Mouse (Mus musculus) gastrocnemius, adult 18-20 months (tissue): ENCODE results near the gene Nlrp6. TPM values are rescaled to one million over a fixed set of nuclear protein-coding genes. Genes with fewer than 3 reads are reported as not detected.
A peak's percentile ranks its signal among the peaks of the same experiment; 100 is the strongest.
"Not testable (repeated sequence)": the region's sequence is repeated elsewhere in the genome, so short reads cannot be mapped to it uniquely, and the experiment has no call there.

Experiments used
- DNase-seq: peaks from one replicate; pipeline ENCODE4 v3.0.0; 2021; ENCODE audit warnings: low spot score
- total RNA-seq, 2 experiments: library from RNA; stranded (reverse); gene quantifications; 2 replicates each; pipeline ENCODE4 v1.2.3; 2021

Nlrp6 gene
- total RNA-seq, 2 experiments from 2014 or later, result not detected

DNA sequence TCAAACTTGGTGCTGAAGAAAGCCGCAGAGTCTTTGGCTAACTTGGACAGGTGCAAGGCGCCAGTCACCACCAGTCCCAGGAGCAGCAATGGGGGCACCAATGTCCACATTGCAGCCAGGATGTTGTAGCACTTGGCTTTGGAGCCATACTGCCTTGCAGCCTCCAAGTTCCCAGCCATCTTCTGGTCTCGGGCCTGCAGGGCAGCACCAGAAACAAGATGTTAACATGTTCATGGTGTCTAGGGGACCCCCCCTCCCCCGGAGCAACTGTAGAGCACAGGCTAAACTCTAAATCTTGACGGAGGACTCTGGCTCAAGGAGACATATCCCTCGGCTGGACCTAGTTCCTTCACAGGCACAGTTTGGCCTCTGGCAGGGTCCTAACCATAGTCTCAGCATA lies 28.6 kb downstream of the Nlrp6 start:
- no peak for DNase-seq

DNA sequence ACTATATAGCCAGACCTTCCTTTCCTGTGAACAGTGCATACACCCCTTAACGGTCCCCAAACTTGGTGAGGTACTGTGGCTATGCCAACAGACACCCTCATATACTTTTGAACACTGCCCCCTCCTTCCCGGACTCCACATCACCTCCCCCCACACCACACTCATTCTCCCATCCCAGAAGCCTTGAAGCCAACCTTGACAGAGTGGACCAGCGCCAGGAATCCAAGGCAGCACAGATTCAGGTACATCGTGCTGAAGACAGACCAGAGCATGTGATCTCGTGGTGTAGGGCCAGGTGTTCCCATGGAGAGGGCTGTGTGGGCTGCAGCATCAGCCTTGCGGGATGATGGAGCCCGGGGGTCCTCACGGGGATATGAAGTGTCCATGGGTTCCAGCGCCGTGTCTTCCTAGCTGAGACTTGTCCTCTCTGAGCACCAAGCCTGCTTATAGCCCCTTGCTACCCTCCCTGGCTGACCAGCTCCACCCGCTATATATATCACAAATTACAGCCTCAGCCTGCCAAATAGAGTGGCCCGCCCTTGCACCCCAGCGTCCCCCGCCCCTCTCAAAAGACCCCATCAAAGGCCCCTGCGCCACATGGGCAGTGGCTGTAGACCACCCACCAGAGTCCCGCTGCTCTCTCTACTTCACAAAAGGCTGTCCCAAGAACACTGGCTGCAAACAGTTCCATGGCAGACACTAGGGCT lies 29.3 kb downstream of the Nlrp6 start, which contains the start of gene Ifitm5:
Gene Ifitm5 (minus strand): TSS at position 468 of the 707 bp plus-strand sequence.
- DNase-seq, result no peak

DNA sequence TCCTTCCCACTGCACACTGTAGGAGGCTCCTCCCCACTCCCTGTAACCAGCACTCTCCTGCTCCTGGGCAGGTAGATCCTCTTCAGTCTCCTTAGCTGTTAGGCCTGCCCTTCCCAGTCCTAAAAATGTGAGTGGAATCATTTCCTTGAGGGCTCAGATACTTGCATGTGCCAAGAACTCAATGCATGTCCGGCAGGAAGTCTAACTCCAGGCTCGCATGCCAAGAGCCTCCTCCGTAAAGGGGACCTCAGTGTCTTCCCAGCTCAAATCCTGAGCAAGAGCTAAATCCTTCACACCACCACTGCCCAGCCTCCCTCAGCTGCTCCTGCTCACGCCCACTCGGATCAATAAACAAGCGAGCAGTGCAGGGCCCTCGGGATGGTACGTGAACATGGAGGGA lies 30.3 kb downstream of the Nlrp6 start:
- no peak for DNase-seq

DNA sequence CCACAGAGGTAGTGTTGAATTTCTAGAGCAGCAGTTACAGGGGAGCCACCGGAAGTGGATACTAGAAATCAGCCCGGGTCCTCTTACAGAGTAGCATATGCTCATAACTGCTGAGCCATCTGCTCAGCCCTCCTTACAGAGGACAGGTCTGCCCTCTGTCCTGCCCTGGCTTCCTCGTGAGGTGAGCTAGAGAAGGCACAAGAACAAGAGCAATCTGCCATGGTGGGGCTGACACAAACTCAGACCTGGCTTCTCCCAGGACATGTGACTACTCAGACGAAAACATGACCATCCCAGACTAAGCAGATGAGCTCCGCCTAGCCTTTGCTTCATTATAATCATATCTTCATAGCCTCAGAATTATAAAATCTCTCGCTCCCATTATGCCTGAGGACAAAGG lies 31.1 kb downstream of the Nlrp6 start:
- DNase-seq, result no peak

DNA sequence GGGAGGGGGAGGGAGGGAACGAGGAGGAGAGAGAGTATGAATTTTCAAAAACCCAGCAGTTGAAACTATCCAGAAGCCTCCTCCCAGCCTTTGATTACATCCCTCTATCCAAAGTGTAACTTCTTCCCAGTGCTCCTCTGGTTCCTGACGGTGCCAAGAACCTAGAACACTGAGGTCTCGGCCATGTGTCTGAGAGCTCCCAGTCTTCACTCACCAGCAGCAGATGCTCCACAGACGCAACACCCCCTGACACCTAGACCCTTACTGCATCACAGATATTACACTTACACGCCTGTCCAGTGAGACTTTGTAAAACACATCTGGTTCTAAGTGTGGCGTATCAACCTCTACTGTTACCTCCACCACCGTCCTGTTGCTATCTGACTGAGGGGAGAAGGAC lies 31.7 kb downstream of the Nlrp6 start:
- no peak for DNase-seq

DNA sequence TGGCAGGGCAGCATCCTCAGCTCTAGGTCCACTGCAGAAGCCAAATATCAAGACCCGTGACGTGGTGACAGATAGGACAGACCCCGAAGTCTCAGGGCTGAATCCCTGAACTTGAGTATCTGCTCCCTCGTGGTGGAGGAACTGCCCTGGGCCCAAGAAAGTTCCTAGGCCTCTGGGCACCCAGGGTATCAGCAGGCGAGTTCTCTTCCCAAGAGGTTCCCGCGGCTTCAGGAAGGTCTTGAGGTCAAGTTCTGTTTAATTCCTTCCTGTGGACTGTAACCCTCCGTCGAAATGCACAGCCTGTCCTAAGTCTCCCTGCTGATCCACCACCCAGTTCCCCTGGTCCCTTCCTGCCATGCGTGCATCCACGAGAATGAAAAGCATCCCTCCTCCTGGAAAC lies 32.4 kb downstream of the Nlrp6 start:
- DNase-seq, result no peak

DNA sequence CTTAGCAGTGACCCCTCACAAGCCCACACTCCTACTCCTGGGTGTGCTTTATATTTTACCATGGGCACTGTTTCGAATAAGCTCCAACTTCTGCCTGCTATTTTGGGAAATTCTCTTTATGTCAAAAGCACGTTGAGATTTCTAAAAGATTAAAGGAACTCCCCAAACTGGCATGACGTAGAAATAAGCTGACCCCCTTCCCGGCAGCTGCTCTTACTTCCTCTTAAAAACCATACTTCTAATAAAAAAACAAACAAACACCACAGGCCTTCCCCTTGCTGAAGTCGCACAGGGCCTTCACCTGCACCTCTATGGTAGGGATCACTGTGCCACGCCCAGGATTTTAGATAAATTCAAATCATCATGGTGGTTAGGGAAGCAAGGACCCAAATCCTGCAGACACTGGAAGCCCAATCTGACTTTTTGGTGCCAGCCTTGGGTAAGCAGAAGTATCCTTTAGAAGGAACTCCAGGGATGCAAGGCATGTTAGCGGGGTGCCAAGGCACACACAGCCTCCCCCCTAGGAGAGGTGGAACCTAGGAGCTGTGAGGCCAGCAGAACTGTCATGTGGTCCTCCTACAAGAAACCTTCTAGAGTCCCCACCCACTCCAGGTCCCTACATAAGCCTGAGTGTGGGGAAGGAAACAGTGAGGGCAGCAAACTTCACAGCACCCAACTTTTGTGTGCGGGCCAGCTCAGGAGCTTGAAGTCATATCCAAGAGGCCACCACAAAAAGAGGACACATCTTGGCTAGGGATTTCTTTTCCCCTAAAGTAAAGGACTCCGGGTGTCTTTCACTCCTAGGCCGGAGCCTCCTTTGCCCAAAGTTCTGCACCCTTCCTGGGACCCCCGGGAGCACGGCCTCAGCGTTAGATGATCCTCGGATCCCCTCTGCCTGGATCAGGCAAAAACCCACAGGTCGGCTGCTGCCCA lies 33.4 kb downstream of the Nlrp6 start:
- DNase-seq, result no peak

DNA sequence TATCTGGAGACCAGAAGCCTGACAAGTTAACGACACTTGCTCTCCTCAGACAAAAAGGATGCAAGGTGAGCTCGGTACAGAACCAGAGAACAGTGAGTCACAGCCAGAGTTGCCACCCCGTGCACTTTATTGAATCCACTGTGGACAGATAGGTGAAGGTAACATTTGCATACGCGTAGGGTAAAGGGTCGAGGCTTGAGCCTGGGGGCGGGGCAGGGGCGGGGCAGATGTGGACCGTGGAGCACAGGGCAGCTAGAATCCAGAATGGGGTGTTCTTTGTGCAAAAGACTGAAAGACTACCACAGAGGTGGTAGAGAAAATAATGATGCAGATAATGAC lies 34.0 kb downstream of the Nlrp6 start:
- no peak for DNase-seq

DNA sequence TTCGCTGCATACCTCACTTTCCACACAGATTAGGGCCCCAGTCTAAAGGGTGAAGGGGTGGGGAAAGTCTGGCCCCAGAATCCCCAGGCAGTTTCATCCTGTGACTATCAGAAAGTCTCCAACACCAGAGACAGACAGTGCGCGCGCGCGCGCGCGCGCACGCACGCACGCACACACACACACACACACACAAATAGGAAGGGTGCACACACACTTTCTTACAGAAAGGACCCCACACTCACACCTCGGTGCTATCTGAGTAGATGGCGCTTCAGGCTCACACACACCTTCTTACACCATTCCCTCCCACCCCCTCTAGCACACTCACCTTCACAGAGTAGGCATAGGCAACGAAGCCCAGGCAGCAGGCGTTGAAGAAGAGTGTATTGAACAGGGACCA lies 34.6 kb downstream of the Nlrp6 start:
- no peak for DNase-seq

DNA sequence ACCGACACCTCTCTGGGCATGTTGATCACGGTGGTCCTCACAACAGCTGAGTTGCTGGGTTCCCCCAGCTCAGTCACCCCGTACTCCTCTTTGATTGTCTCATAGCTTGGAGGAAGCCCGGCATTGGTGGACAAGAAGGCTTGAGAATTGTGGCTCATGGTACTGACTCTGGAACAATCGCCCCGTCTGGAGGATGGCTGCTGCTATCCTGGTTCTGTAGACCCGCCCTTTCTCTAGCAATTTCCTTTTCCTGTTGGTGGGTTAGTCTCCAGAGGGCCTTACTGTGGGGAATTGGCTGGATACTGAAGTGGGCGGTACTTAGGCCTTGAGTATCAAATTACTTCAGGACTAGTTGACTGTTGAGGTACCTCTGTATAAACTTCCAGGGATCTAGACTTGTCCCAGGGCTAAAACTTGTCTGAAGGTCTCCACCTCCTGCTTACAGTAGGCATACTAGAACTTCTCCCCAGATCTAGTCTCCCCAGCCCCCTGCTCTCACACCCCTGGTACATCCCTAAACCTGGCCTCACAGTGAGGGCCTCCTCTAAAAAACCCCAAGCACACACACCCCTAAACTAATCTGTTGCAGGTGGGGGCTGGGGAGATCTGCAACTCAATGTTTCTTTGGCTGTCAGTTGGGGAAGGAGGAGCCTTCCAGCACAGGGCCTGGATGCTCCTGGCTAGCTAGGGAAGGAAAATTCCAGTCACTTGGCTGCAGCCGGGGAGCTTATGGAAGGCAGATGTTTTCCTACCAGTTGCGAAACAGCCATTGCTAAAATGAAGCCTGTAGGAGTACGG lies 35.3 kb downstream of the Nlrp6 start, which contains the start of the genes Gm45717 and Ifitm2:
Gene Gm45717 (minus strand): TSS at position 180 of the 798 bp plus-strand sequence.
Gene Ifitm2 (minus strand): TSS at position 230 of the 798 bp plus-strand sequence.
- peak; percentile 90 for DNase-seq

DNA sequence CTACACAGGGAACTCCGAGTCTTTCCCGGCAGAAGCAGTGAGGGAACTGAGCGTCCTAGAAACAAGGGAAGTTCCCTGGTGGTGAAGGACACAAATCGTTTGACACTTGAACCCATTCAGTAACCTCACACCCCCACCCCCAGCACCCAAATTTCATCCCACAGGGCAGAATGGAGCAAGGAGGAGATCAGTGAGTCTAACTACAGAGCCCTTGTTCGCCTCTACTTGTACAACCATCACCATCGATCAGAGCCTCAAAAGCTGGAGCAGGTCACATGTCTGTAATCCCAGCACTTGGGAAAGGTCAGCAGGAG lies 35.8 kb downstream of the Nlrp6 start:
- DNase-seq, result no peak

DNA sequence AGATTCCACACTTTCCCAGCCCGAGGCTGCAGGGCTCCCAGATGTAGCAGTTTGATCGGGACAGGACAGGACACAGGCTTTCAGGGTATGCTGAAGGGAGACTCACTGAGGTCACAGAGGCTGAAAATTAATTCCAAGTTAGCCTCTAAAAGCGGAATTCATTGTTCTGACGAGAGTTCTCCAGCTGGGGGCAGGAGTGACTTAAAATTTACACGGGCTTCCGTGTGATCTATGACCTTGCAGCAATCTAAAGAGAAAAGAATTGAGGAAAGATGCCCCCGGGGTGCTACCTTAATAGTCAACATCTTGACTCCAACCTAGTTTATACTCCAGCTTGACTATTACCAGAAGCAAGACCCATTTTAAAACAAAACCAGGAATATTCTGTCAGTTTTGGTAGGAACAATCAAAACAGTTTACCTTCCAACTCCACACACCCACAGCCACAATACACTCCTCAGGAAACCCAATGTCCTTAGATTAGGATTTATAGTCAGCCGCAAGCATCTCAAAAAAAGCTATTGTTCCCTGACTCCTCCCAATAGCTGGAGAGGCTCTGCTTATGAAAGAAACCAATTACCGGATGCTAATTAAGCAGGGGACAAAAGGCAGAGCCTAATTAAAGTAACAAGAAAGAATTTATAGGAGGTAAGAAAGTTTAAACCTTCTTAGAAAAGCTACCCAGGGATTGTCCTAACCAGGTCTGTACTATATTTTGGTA lies 38.6 kb downstream of the Nlrp6 start:
- DNase-seq, result peak; percentile 62

DNA sequence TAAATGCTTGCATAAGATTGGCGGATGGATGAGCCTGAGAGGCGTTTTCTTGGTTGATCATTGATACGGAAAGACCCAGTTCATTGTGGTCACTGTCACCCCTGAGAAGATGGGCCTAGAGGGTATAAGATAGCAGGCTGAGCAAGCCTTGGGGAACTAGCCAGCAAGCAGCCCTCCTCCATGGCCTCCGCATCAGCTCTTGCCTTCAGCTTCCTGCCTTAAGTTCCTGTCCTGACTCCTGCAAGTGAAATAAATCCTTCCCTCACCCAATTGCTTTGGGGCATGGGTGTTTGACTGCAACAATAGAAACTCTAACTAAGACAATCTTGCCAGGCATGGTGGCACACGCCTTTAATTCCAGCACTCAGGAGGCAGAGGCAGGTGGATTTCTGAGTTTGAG lies 39.3 kb downstream of the Nlrp6 start:
- DNase-seq, result no peak

DNA sequence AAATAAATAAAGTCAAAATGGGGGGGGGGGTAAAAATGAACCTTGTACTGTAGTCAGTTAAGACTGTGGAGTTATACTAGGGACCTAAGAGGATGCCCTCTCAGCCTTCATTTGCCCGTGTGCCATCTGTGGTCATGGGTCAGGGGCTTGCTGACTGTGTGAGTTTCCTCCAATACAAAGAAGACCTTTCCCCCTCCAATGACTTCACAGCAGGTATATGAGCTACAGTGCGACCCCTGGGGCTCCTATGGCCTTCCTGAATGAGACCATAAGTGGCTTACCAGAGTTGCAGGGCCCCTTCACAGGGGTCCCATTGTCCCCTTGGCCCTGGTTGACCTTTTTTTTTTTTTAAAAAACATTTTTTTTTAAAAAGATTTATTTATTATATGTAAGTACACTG lies 40.7 kb downstream of the Nlrp6 start:
- DNase-seq, result no peak

DNA sequence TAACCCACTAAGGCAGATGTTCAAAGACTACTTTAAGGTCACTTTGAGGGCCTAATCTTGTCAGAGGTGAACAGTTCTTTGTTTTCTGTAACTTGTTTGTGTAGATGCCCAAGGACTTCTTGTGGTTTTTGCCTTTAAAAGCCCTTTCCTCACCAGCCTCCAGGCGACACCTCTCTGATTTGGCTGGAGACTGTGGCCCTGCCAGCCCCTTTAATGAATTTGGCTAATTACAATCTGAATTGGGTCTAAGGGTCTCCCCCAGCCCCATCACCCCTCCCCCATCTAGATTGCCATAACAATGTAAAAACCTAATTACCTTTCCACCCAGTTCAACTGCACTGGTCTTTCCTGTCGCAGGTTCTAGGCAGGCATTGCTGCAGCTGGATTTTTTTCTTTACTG lies 42.0 kb downstream of the Nlrp6 start:
- no peak for DNase-seq

DNA sequence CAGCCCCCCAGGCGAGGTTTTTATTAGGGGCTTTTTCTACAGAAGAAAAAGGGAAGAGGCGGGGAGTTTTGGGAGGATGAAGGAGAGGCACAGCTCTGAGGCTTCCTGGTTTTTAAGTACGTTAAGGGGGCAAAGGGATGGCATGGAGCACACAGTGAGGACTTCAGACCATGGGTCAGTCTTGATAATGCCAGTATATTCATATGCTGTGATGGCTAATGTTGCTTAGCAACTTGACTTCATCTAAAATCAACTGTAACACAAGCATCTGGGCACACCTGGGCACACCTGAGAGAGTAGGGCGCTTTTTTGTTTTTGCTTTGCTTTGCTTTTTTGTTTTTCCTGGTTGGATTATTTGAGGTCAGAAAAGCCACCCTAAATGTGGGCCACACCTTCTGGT lies 46.2 kb downstream of the Nlrp6 start, which contains the start of gene Ifitm1:
Gene Ifitm1 (plus strand): TSS at position 301 of the 400 bp plus-strand sequence.
- no peak for DNase-seq

DNA sequence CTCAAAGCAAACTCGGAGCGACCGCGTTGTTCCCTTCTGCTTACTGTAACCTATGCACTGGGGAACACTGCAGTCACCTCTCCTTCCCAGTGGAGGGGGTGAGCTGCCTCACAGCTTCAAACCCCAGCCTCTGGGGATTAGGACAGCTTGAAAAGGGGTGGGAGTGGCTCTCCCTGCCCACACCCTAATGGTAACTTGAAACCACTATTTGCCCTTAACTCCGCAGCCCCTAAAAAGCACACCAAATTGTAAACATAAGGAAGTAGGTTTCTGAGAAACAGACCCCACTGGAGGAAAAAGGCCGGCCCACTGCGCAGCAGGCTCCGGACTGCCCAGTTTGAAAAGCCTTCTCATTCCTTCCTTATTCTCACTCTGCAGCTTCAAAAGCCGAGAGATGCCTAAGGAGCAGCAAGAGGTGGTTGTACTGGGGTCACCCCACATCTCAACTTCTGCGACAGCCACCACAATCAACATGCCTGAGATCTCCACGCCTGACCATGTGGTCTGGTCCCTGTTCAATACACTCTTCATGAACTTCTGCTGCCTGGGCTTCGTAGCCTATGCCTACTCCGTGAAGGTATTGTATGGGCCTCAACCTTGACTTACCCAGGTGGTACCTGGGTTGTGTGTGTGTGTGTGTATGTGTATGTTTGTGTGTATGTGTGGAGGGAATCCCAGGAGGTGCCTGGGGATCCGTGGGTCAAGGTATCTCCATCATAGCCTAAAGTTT lies 47.3 kb downstream of the Nlrp6 start:
- DNase-seq, result no peak

DNA sequence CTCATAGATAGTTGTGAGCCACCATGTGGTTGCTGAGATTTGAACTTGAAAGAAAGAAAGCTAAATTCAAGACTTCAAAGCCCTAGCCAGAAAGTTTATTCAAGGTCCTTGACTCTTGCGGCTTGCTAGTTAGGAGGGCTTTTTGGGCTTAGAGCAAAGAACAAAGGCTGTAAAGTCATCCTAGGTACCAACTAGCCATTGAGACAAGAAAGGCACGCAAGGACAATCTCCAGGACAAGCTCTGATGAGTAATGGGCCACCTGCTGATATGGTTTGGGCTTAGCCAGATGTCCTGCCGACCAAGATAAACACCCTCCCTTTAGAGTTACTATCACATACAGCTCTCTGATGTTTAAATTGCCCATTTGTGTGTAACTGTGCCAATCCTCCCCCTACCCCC lies 48.0 kb downstream of the Nlrp6 start:
- not testable (repeated sequence) for DNase-seq

DNA sequence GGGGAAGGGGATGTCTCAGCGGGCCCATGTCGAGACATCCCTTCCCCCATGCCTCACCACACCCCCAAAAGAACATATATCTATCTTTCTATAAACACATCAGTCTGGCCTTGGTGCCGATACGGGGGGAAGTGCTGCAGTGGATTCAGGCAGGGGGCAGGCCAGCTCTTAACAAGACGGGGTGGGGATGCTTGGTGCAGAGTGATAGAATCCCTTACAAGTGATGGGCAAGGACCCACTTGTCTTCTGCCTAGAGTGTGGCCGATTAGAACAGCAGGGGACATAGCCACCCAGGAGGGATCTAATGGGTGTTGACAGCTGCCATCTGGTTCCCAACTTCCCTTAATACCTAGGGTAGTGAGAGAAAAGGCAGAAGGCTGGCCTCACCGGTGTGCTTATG lies 50.2 kb downstream of the Nlrp6 start:
- no peak for DNase-seq

DNA sequence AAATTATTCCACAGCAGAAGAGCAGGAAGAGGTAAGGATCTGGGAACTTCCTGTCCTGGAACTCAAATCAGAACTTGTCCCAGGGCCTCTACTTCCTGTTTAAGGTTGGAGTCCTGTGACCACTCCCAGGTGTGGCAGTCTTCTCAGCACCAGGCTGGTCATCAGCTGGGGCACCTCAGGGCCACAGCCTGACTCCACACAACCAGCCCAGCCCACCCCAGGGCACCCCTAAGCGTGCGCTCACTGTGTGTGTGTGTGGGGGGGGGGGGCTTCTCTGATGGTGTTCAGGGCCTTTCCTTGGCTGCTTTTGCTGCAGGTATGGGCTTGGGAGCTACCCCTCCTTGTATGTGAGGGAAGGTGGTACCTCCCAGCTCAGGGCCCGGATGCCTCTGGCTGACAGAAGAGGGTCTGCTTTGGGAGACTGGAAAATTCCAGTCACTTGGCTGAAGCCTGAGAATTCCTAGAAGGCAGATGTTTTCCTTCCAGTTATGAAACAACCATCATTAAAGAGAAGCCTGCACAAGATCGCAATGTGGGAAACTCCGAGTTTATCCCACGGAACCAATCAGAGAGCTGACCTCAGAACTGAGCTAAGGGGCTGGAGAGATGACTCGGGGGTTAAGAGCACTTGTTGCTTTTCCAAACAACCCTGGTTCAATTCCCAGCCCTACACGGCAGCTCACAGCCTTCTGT lies 50.9 kb downstream of the Nlrp6 start:
- no peak for DNase-seq
